8 mouse cellular contexts compared by ENCODE assay signal in the genomic region with DNA sequence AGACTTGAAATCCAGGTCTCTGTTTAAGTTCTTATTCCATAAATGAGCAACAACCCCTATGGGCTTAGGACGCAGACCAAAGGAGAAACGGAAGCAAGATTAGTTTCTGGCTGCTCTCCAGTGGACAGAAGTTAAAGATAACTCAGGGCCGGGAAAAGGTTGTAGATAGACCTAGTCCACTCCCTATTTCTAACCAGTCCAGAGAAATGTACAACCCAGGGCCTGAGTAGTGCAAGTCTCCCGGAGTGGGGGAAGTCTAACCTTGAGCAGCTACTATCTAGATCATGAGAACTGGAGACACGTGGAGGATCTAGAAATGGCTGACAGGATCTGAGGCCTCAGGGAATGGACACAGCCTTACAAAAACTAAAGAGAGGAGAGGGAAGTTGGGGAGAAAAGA. TPM values are rescaled to one million over a fixed set of nuclear protein-coding genes. Genes with fewer than 3 reads are reported as not detected.
DNase-seq lines count a peak whose midpoint lies in the region; ATAC-seq and TF ChIP-seq lines count a peak whose summit lies in the region.

No protein-coding gene starts in this region.

- peaks cover 20% of the 10 kb centered on the region for H3K4me1 ChIP-seq in lung, embryonic 14.5 days (ENCODE audit: insufficient read depth)
- H3K4me1 ChIP-seq in heart, postnatal 0 days (ENCODE audit: control insufficient read depth, insufficient read depth): peaks cover 26% of the 10 kb centered on the region
- peaks cover 33% of the 10 kb centered on the region for H3K4me1 ChIP-seq in limb, embryonic 13.5 days

- H3K27me3 ChIP-seq in lung, embryonic 14.5 days (ENCODE audit: insufficient read depth, low read length): no peaks in the 10 kb centered on the region
- no peaks in the 10 kb centered on the region for H3K27me3 ChIP-seq in heart, postnatal 0 days (ENCODE audit: control insufficient read depth, insufficient read depth, low read length)
- no peaks in the 10 kb centered on the region for H3K27me3 ChIP-seq in limb, embryonic 13.5 days

- 3% methylated on average over 5 of the region's 5 CpGs for WGBS in lung, embryonic 14.5 days
- WGBS in heart, postnatal 0 days: under 1% methylated on average over 5 of the region's 5 CpGs
- 21% methylated on average over 5 of the region's 5 CpGs for WGBS in limb, embryonic 13.5 days

- peak; percentile 70 for DNase-seq in lung, embryonic 14.5 days
- no peak for DNase-seq in lung, postnatal 14 days
- peak; percentile 55 for DNase-seq in embryo, embryonic 10.5 days (ENCODE audit: low spot score)
- peak; percentile 71 for DNase-seq in heart, postnatal 0 days (ENCODE audit: low spot score)
- peak; percentile 35 for DNase-seq in retina, postnatal 1 day
- DNase-seq in right cerebral cortex, postnatal 10 days (ENCODE audit: low spot score in 2 of 2): no peak
- DNase-seq in layer of hippocampus, adult 8-10 months (ENCODE audit: low spot score in 2 of 2): no peak

- no peak for TF ChIP-seq CTCF in lung, embryonic 14.5 days (IDR thresholded peaks at IDR 0.05; ENCODE audit: low read depth)
- TF ChIP-seq CTCF in heart, postnatal 0 days (IDR thresholded peaks at IDR 0.05; ENCODE audit: low read depth): no peak

- peak overlapping the region; percentile 86 for H3K4me2 ChIP-seq in lung, embryonic 14.5 days
- peak overlapping the region; percentile 90 for H3K4me2 ChIP-seq in heart, postnatal 0 days (ENCODE audit: low read depth, low read length)
- peak overlapping the region; percentile 93 for H3K4me2 ChIP-seq in limb, embryonic 13.5 days (replicated peaks)

- no peaks in the 10 kb centered on the region for H3K9me3 ChIP-seq in lung, embryonic 14.5 days (ENCODE audit: low read depth, low read length)
- no peaks in the 10 kb centered on the region for H3K9me3 ChIP-seq in heart, postnatal 0 days (replicated peaks; ENCODE audit: control insufficient read depth, low read length)
- no peaks in the 10 kb centered on the region for H3K9me3 ChIP-seq in limb, embryonic 13.5 days

- ATAC-seq in lung, embryonic 14.5 days (ENCODE audit: insufficient read depth): no peak
- peak; percentile 40 for ATAC-seq in heart, postnatal 0 days (ENCODE audit: insufficient read depth, low read depth)
- 0 out of 2 replicates have a peak, but pooled peaks have one; percentile 17 for ATAC-seq in limb, embryonic 13.5 days (ENCODE audit: low FRiP score, low read depth)

- H3K27ac ChIP-seq in lung, embryonic 14.5 days (ENCODE audit: low read depth): peak overlapping the region; percentile 96
- H3K27ac ChIP-seq in heart, postnatal 0 days (ENCODE audit: low read depth): peak overlapping the region; percentile 92
- peak overlapping the region; percentile 91 for H3K27ac ChIP-seq in limb, embryonic 13.5 days

- no peak for TF ChIP-seq EP300 in heart, postnatal 0 days (IDR thresholded peaks at IDR 0.05; ENCODE audit: low read depth)

- peak overlapping the region; percentile 81 for H3K4me3 ChIP-seq in lung, embryonic 14.5 days (ENCODE audit: low read depth, low read length)
- H3K4me3 ChIP-seq in heart, postnatal 0 days (ENCODE audit: low read depth, low read length): peak overlapping the region; percentile 88
- peak overlapping the region; percentile 77 for H3K4me3 ChIP-seq in limb, embryonic 13.5 days

- H3K36me3 ChIP-seq in lung, embryonic 14.5 days (ENCODE audit: insufficient read depth): peaks cover 21% of the 10 kb centered on the region
- H3K36me3 ChIP-seq in heart, postnatal 0 days (replicated peaks; ENCODE audit: control insufficient read depth, insufficient read depth, low read length): peaks cover 14% of the 10 kb centered on the region
- peaks cover 26% of the 10 kb centered on the region for H3K36me3 ChIP-seq in limb, embryonic 13.5 days

- peak overlapping the region; percentile 94 for H3K9ac ChIP-seq in lung, embryonic 14.5 days
- H3K9ac ChIP-seq in heart, postnatal 0 days (replicated peaks; ENCODE audit: low read depth, low read length): peak overlapping the region; percentile 85
- peak overlapping the region; percentile 90 for H3K9ac ChIP-seq in limb, embryonic 13.5 days

RNA-seq across cellular contexts. Expression of a gene that starts 1.0 kb away (rescaled TPM):
- polyA plus RNA-seq in lung, embryonic 14.5 days (2014; fragmentation: Nextera tagmentation; extraction: Ambion mirVana): 1,179 and 1,189 TPM in 2 replicates
- total RNA-seq in heart, postnatal 0 days (2014; rRNA removed; ENCODE audit: low replicate concordance): 340 and 524 TPM in 2 replicates
- 2,178 and 2,289 TPM in 2 replicates for polyA plus RNA-seq in heart, postnatal 0 days (2015; fragmentation: Nextera tagmentation; extraction: Ambion mirVana)
- 936 and 950 TPM in 2 replicates for polyA plus RNA-seq in limb, embryonic 13.5 days (2015; fragmentation: Nextera tagmentation; extraction: Ambion mirVana)
- total RNA-seq in layer of hippocampus, adult 8-10 months (2022): 100 to 1,000 TPM; 313 to 407 (median 357) TPM

RNA-seq across cellular contexts. Expression of a gene that starts 2.9 kb away (rescaled TPM):
- 191 TPM in 2 replicates for polyA plus RNA-seq in lung, embryonic 14.5 days (2014; fragmentation: Nextera tagmentation; extraction: Ambion mirVana)
- total RNA-seq in heart, postnatal 0 days (2014; rRNA removed; ENCODE audit: low replicate concordance): 64.0 and 104 TPM in 2 replicates
- polyA plus RNA-seq in heart, postnatal 0 days (2015; fragmentation: Nextera tagmentation; extraction: Ambion mirVana): 94.1 and 96.2 TPM in 2 replicates
- polyA plus RNA-seq in limb, embryonic 13.5 days (2015; fragmentation: Nextera tagmentation; extraction: Ambion mirVana): 169 and 172 TPM in 2 replicates
- total RNA-seq in layer of hippocampus, adult 8-10 months (2022): 100 to 1,000 TPM in 2 of 4 experiments, 10 to 100 TPM in 2; 88.8 to 104 (median 94.6) TPM

RNA-seq across cellular contexts. Expression of a gene that starts 22.2 kb away (rescaled TPM):
- 7.8 and 8.6 TPM in 2 replicates for polyA plus RNA-seq in lung, embryonic 14.5 days (2014; fragmentation: Nextera tagmentation; extraction: Ambion mirVana)
- total RNA-seq in heart, postnatal 0 days (2014; rRNA removed; ENCODE audit: low replicate concordance): 6.2 and 8.9 TPM in 2 replicates
- 5.0 and 5.2 TPM in 2 replicates for polyA plus RNA-seq in heart, postnatal 0 days (2015; fragmentation: Nextera tagmentation; extraction: Ambion mirVana)
- 8.1 and 9.2 TPM in 2 replicates for polyA plus RNA-seq in limb, embryonic 13.5 days (2015; fragmentation: Nextera tagmentation; extraction: Ambion mirVana)
- total RNA-seq in layer of hippocampus, adult 8-10 months (2022): 10 to 100 TPM; 13.1 to 14.5 (median 14.4) TPM

RNA-seq across cellular contexts. Expression of a gene that starts 31.4 kb away (rescaled TPM):
- polyA plus RNA-seq in lung, embryonic 14.5 days (2014; fragmentation: Nextera tagmentation; extraction: Ambion mirVana): 0.83 and 1.1 TPM in 2 replicates
- total RNA-seq in heart, postnatal 0 days (2014; rRNA removed; ENCODE audit: low replicate concordance): 0.08 and 1.5 TPM in 2 replicates
- polyA plus RNA-seq in heart, postnatal 0 days (2015; fragmentation: Nextera tagmentation; extraction: Ambion mirVana): 0.61 and 0.71 TPM in 2 replicates
- polyA plus RNA-seq in limb, embryonic 13.5 days (2015; fragmentation: Nextera tagmentation; extraction: Ambion mirVana): 0.50 and 0.63 TPM in 2 replicates
- total RNA-seq in layer of hippocampus, adult 8-10 months (2022): 1 to 10 TPM; 1.1 to 3.8 (median 2.5) TPM

Comparison
In these comparisons a context has a peak if more than half of its experiments do, and no peak if none do; other contexts are left out.
1. DNase-seq: peak in lung, embryonic 14.5 days (single experiment), embryo, embryonic 10.5 days (single experiment), heart, postnatal 0 days (single experiment) and retina, postnatal 1 day (single experiment); none in lung, postnatal 14 days (single experiment), right cerebral cortex, postnatal 10 days (0 of 2) and layer of hippocampus, adult 8-10 months (0 of 2).
2. Peak in every context shown above with its lines, with median percentiles within 50 percentile points of each other: H3K27ac ChIP-seq, H3K4me2 ChIP-seq, H3K4me3 ChIP-seq and H3K9ac ChIP-seq.